9 mouse cellular contexts compared by ENCODE assay signal in genomic region chr19:50141853-50142252, GRCm38 (mm10).
DNase-seq lines count a peak whose midpoint lies in the region; ATAC-seq and TF ChIP-seq lines count a peak whose summit lies in the region.
"Had no signal": no experiment of that assay in that cellular context is flagged by ENCODE, and none has a peak within 500 bp of the region (broad histone marks: within the 10 kb centered on the region; RNA-seq: fewer than 3 reads in every experiment).

No protein-coding gene starts in this region.

- intact Hi-C loops in left cerebral cortex, postnatal 36 days (cut with DNase I) = no loop called here

- DNase-seq in cerebellum, postnatal 10 days = peak; percentile 85
- no peak for DNase-seq in cerebellum, adult 9-10 months
- DNase-seq in hindbrain, postnatal 0 days (ENCODE audit: low spot score) = peak; percentile 74
- no peak for DNase-seq in hindbrain, embryonic 10.5 days (ENCODE audit: low spot score)
- DNase-seq in brain, embryonic 14.5 days (ENCODE audit: low read depth) = peak; percentile 87
- peak; percentile 21 to 26 for DNase-seq in left cerebral cortex, postnatal 36 days (ENCODE audit: low spot score in 2 of 2)
- no peak for DNase-seq in B cell, adult 2 months
- DNase-seq in ovary, postnatal 10 days (ENCODE audit: low spot score) = no peak
- DNase-seq: kidney, postnatal 25 days had no signal

- H3K36me3 ChIP-seq in hindbrain, postnatal 0 days (ENCODE audit: insufficient read depth, low read length) = no peaks in the 10 kb centered on the region
- no peaks in the 10 kb centered on the region for H3K36me3 ChIP-seq in hindbrain, embryonic 10.5 days

- TF ChIP-seq CTCF in hindbrain, postnatal 0 days (IDR thresholded peaks at IDR 0.05; ENCODE audit: low read depth) = no peak
- no peak for TF ChIP-seq CTCF in brain, embryonic 14.5 days (IDR thresholded peaks at IDR 0.05; ENCODE audit: borderline replicate concordance, extremely low read depth, insufficient read depth, insufficient read length)

- no peak for TF ChIP-seq POLR2A in brain, embryonic 14.5 days (IDR thresholded peaks at IDR 0.05; ENCODE audit: borderline replicate concordance, extremely low read depth, insufficient read depth, insufficient read length, poor library complexity, severe bottlenecking)

- peak; percentile 76 for ATAC-seq in hindbrain, postnatal 0 days

- H3K4me1 ChIP-seq in hindbrain, postnatal 0 days (ENCODE audit: insufficient read depth, low read length) = no peaks in the 10 kb centered on the region
- H3K4me1 ChIP-seq in hindbrain, embryonic 10.5 days (replicated peaks) = 0 out of 2 replicates have a peak, but pooled peaks cover 6% of the 10 kb centered on the region

- H3K4me2 ChIP-seq in hindbrain, postnatal 0 days (ENCODE audit: low read depth, low read length) = no peak overlapping the region

- no peak overlapping the region for H3K4me3 ChIP-seq in hindbrain, postnatal 0 days (ENCODE audit: low read length)
- H3K4me3 ChIP-seq in hindbrain, embryonic 10.5 days = no peak overlapping the region

- WGBS in hindbrain, postnatal 0 days = 39% methylated on average over 8 of the region's 8 CpGs
- 80% methylated on average over 8 of the region's 8 CpGs for WGBS in hindbrain, embryonic 10.5 days

- H3K9ac ChIP-seq in hindbrain, postnatal 0 days (replicated peaks; ENCODE audit: low read length) = no peak overlapping the region

- no peaks in the 10 kb centered on the region for H3K9me3 ChIP-seq in hindbrain, postnatal 0 days (ENCODE audit: low read length)
- no peaks in the 10 kb centered on the region for H3K9me3 ChIP-seq in hindbrain, embryonic 10.5 days

- H3K27ac ChIP-seq in hindbrain, postnatal 0 days = no peak overlapping the region
- no peak overlapping the region for H3K27ac ChIP-seq in hindbrain, embryonic 10.5 days

- no peaks in the 10 kb centered on the region for H3K27me3 ChIP-seq in hindbrain, postnatal 0 days (ENCODE audit: insufficient read depth, low read length)
- no peaks in the 10 kb centered on the region for H3K27me3 ChIP-seq in hindbrain, embryonic 10.5 days (ENCODE audit: insufficient read depth, poor library complexity, severe bottlenecking)

Comparison
In these comparisons a context has a peak if more than half of its experiments do, and no peak if none do; other contexts are left out.
1. DNase-seq: peak in cerebellum, postnatal 10 days (2 of 2), hindbrain, postnatal 0 days (single experiment), brain, embryonic 14.5 days (single experiment) and left cerebral cortex, postnatal 36 days (2 of 2); none in cerebellum, adult 9-10 months (single experiment), hindbrain, embryonic 10.5 days (single experiment), B cell, adult 2 months (0 of 2) and ovary, postnatal 10 days (single experiment).